Mouse (Mus musculus): ENCODE data around the gene Elp4.

- TF ChIP-seq POLR2A (IDR thresholded peaks at IDR 0.05; ENCODE audit: control insufficient read depth, low read depth, low read length) (no peak), CTCF (IDR thresholded peaks at IDR 0.05; ENCODE audit: control insufficient read depth, insufficient read depth, insufficient replicate concordance, low read depth, low read length) (no peak)
These were observed 49.6 kb downstream of the Elp4 start for GRCm38 (mm10) chr2:105854740-105855139.
